Mouse (Mus musculus): ENCODE measurements around the gene Eci2. TPM values are rescaled to one million over a fixed set of nuclear protein-coding genes. Genes with fewer than 3 reads are reported as not detected.

The Eci2 gene
- not detected in 2 replicates for polyA plus RNA-seq (2012; ENCODE audit: insufficient read depth, insufficient read length, low replicate concordance, missing spikeins)

GRCm38 (mm10) chr13:35026879-35027278, at the start of gene Eci2:
Gene Eci2 (minus strand): TSS chr13:35027096.
- H3K27ac ChIP-seq (ENCODE audit: insufficient read depth, low read depth, low read length), result no peak within 1 kb of the TSS
- H3K4me3 ChIP-seq (ENCODE audit: insufficient read depth, low read depth, low read length), result no peak within 1 kb of the TSS
- no peaks in the 10 kb centered on the region for H3K4me1 ChIP-seq (ENCODE audit: control insufficient read depth, insufficient read depth, low read length)
- 4% methylated on average over 6 of the region's 6 CpGs for WGBS
- TF ChIP-seq CTCF (IDR thresholded peaks at IDR 0.05; ENCODE audit: insufficient read depth, low read depth, low read length) (peak; percentile 41; the same call in 1 of the 2 replicates), POLR2A (IDR thresholded peaks at IDR 0.05; ENCODE audit: insufficient read depth, low read depth, low read length) (no peak)

GRCm38 (mm10) chr13:35074862-35075261, 48.0 kb upstream of the Eci2 start:
- Histone ChIP-seq H3K4me3 (ENCODE audit: insufficient read depth, low read depth, low read length) (no peak overlapping the region), H3K4me1 (ENCODE audit: control insufficient read depth, insufficient read depth, low read length) (no peaks in the 10 kb centered on the region), H3K27ac (ENCODE audit: insufficient read depth, low read depth, low read length) (no peak overlapping the region)
- TF ChIP-seq CTCF (IDR thresholded peaks at IDR 0.05; ENCODE audit: insufficient read depth, low read depth, low read length), result no peak
- TF ChIP-seq POLR2A (IDR thresholded peaks at IDR 0.05; ENCODE audit: insufficient read depth, low read depth, low read length), result no peak
- 60% methylated on average over 1 of the region's 1 CpGs for WGBS

- Histone ChIP-seq H3K27ac (ENCODE audit: insufficient read depth, low read depth, low read length) (no peak overlapping the region), H3K4me3 (ENCODE audit: insufficient read depth, low read depth, low read length) (no peak overlapping the region), H3K4me1 (ENCODE audit: control insufficient read depth, insufficient read depth, low read length) (no peaks in the 10 kb centered on the region)
- no peak for TF ChIP-seq CTCF (IDR thresholded peaks at IDR 0.05; ENCODE audit: insufficient read depth, low read depth, low read length)
- WGBS, result 63% methylated on average over 9 of the region's 9 CpGs
Observed at GRCm38 (mm10) chr13:35070485-35071472, 43.9 kb upstream of the Eci2 start.

- H3K4me1 ChIP-seq (ENCODE audit: control insufficient read depth, insufficient read depth, low read length), result no peaks in the 10 kb centered on the region
- 68% methylated on average over 2 of the region's 2 CpGs for WGBS
- no peak overlapping the region for H3K4me3 ChIP-seq (ENCODE audit: insufficient read depth, low read depth, low read length)
- no peak for TF ChIP-seq CTCF (IDR thresholded peaks at IDR 0.05; ENCODE audit: insufficient read depth, low read depth, low read length)
- no peak for TF ChIP-seq POLR2A (IDR thresholded peaks at IDR 0.05; ENCODE audit: insufficient read depth, low read depth, low read length)
- no peak overlapping the region for H3K27ac ChIP-seq (ENCODE audit: insufficient read depth, low read depth, low read length)
Observed at GRCm38 (mm10) chr13:35067084-35067483, 40.2 kb upstream of the Eci2 start.

- Histone ChIP-seq H3K4me3 (ENCODE audit: insufficient read depth, low read depth, low read length) (no peak overlapping the region), H3K4me1 (ENCODE audit: control insufficient read depth, insufficient read depth, low read length) (no peaks in the 10 kb centered on the region), H3K27ac (ENCODE audit: insufficient read depth, low read depth, low read length) (no peak overlapping the region)
- WGBS, result 86% methylated on average over 2 of the region's 2 CpGs
- TF ChIP-seq POLR2A (IDR thresholded peaks at IDR 0.05; ENCODE audit: insufficient read depth, low read depth, low read length) (no peak), CTCF (IDR thresholded peaks at IDR 0.05; ENCODE audit: insufficient read depth, low read depth, low read length) (no peak)
Observed at GRCm38 (mm10) chr13:35066033-35066432, 39.1 kb upstream of the Eci2 start.

- Histone ChIP-seq H3K4me3 (ENCODE audit: insufficient read depth, low read depth, low read length) (no peak overlapping the region), H3K27ac (ENCODE audit: insufficient read depth, low read depth, low read length) (no peak overlapping the region), H3K4me1 (ENCODE audit: control insufficient read depth, insufficient read depth, low read length) (no peaks in the 10 kb centered on the region)
- WGBS, result 60% methylated on average over 4 of the region's 4 CpGs
- TF ChIP-seq CTCF (IDR thresholded peaks at IDR 0.05; ENCODE audit: insufficient read depth, low read depth, low read length) (no peak), POLR2A (IDR thresholded peaks at IDR 0.05; ENCODE audit: insufficient read depth, low read depth, low read length) (no peak)
Observed at GRCm38 (mm10) chr13:35064381-35064780, 37.5 kb upstream of the Eci2 start.

- no peaks in the 10 kb centered on the region for H3K4me1 ChIP-seq (ENCODE audit: control insufficient read depth, insufficient read depth, low read length)
- H3K27ac ChIP-seq (ENCODE audit: insufficient read depth, low read depth, low read length), result no peak overlapping the region
- H3K4me3 ChIP-seq (ENCODE audit: insufficient read depth, low read depth, low read length), result no peak overlapping the region
- no peak for TF ChIP-seq POLR2A (IDR thresholded peaks at IDR 0.05; ENCODE audit: insufficient read depth, low read depth, low read length)
- no peak for TF ChIP-seq CTCF (IDR thresholded peaks at IDR 0.05; ENCODE audit: insufficient read depth, low read depth, low read length)
- 48% methylated on average over 5 of the region's 5 CpGs for WGBS
Observed at GRCm38 (mm10) chr13:35058145-35058544, 31.2 kb upstream of the Eci2 start.

GRCm38 (mm10) chr13:35036486-35036885, 9.6 kb upstream of the Eci2 start:
- 64% methylated on average over 5 of the region's 5 CpGs for WGBS
- TF ChIP-seq CTCF (IDR thresholded peaks at IDR 0.05; ENCODE audit: insufficient read depth, low read depth, low read length) (no peak), POLR2A (IDR thresholded peaks at IDR 0.05; ENCODE audit: insufficient read depth, low read depth, low read length) (no peak)
- no peak overlapping the region for H3K27ac ChIP-seq (ENCODE audit: insufficient read depth, low read depth, low read length)
- no peaks in the 10 kb centered on the region for H3K4me1 ChIP-seq (ENCODE audit: control insufficient read depth, insufficient read depth, low read length)
- H3K4me3 ChIP-seq (ENCODE audit: insufficient read depth, low read depth, low read length), result no peak overlapping the region

- no peak for TF ChIP-seq POLR2A (IDR thresholded peaks at IDR 0.05; ENCODE audit: insufficient read depth, low read depth, low read length)
- TF ChIP-seq CTCF (IDR thresholded peaks at IDR 0.05; ENCODE audit: insufficient read depth, low read depth, low read length), result no peak
- 96% methylated on average over 4 of the region's 4 CpGs for WGBS
- Histone ChIP-seq H3K4me3 (ENCODE audit: insufficient read depth, low read depth, low read length) (no peak overlapping the region), H3K27ac (ENCODE audit: insufficient read depth, low read depth, low read length) (no peak overlapping the region), H3K4me1 (ENCODE audit: control insufficient read depth, insufficient read depth, low read length) (no peaks in the 10 kb centered on the region)
Observed at GRCm38 (mm10) chr13:35035731-35036130, 8.8 kb upstream of the Eci2 start.

All from olfactory bulb, adult 2 months (tissue).